Mouse (Mus musculus): ENCODE data around the gene Ciao1.

- no peak for TF ChIP-seq CTCF (IDR thresholded peaks at IDR 0.05; ENCODE audit: low read depth)
- no peak for TF ChIP-seq EP300 (IDR thresholded peaks at IDR 0.05; ENCODE audit: low read depth)
Observed at GRCm38 (mm10) chr2:127240065-127240464, 7.6 kb downstream of the Ciao1 start.
